Mouse (Mus musculus): ENCODE measurements around the gene 5730522E02Rik. TPM values are rescaled to one million over a fixed set of nuclear protein-coding genes. Genes with fewer than 3 reads are reported as not detected.

5730522E02Rik gene
- total RNA-seq, 2 experiments from 2014 or later = not detected

DNA sequence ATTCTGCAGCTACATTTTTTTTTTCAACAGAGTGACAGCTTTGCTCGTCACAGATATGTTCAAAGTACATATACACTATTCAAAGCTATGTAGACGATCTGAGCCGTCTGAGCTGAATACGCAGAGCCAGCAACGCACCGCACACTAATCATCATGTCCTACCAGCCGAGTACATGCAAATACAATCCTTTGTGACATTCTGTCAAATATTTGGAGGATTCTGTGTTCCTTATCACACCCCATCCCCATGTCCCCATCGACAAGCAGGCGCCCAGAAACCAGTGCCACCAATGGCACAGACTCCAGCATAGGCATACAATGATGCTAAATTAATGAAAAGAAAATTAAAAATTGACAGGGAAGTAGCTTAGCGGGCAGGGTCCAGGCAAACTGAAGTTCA is 356.3 kb downstream of the 5730522E02Rik start:
- intact Hi-C loops (cut with DNase I) = no loop called here
- no peak for DNase-seq

DNA sequence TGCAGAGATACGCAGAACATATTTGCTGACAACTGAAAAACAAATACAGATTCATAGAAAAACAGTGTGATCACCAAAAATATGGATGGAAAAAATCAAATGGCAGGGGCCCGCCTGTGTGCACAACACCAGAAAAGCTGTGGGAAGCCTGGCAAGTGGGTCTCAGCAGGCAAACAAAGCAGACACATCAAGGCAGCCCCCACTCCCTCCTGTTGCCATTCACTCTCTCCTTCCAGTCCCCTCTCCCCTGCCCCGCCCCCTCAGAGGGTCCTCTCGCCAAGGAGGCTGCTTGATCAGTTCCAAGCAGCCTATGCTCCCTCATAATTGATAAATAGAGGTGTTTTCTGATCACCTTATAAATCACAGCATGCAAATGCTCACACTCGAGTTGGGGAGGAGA is 357.5 kb downstream of the 5730522E02Rik start:
- intact Hi-C loops (cut with DNase I) = no loop called here
- DNase-seq = no peak

DNA sequence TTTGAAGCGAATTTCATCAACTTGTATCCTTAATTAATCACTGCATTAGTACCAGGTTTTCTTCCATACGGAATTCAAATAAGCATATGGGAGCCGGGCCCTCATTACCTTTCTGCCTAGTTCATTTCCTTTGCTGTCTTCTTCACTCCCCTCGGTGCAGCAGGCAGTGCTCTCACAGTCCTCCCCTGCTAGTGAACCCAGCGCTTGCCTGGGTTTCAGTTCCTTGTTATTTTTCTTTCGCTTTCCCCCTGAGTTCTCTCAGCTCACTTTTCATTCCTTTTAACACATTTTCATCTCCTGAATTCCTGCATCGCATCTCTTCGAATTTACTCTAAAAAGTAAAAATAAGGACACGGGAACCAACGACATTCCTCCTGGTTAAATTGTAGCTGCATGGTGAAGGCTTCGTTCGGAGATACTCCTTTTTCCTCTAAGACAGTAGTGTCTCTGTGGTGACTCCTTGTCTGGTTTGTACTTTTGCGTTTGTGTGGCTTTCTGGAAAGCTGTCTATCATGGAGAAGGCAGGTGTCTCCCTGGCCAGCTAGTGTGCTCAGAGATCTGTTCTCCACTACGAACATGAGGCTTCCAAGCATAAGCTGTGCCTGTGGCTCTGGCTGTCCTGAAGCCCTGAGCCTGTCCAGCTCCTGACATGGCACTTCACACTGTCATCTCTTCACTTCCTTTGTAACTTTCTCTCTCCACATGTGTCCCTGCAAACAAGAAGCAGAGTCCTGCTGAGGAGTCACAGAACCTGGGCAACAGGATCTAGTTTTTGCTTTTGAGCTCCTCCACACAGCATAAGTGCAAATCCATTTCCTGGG is 361.5 kb downstream of the 5730522E02Rik start:
- intact Hi-C loops (cut with DNase I) = no loop called here
- no peak for DNase-seq

DNA sequence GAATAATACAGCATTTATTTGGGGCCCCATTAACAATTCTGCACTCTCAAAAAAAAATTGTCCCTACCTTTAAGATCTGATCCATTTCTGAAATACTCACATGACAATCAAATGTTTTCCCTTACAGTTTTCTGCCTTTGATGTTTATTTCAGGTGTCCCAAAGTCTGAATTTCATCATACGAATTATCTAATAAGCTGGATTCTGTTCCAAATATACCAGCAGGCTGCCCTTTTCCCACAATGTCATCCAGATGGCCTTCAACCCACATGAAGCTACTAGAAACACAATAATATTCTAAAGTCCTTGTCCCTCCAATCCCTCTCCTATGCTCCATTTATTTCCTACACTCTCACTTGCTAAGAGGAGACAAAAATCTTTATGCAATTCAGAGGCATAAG is 372.1 kb downstream of the 5730522E02Rik start:
- intact Hi-C loops (cut with DNase I) = no loop called here
- no peak for DNase-seq

DNA sequence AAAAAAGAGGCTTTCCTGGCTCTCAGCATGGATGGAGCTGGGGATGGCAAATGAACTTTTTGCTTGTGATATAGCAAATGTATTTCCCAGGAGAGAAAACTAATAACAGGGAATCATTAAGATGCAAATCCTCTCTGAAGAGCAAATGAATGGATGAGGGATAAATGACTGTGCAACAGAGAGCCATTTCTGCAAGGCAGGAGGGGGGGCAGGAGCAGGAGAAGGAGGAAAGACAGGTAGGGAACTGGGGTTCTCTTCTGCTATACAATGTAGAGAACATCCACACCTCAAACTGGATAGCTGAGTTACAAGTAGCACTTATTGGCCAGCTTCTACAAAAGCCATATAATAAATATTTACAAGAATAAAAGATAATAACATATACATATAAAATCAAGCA is 390.8 kb downstream of the 5730522E02Rik start:
- intact Hi-C loops (cut with DNase I) = no loop called here
- no peak for DNase-seq

DNA sequence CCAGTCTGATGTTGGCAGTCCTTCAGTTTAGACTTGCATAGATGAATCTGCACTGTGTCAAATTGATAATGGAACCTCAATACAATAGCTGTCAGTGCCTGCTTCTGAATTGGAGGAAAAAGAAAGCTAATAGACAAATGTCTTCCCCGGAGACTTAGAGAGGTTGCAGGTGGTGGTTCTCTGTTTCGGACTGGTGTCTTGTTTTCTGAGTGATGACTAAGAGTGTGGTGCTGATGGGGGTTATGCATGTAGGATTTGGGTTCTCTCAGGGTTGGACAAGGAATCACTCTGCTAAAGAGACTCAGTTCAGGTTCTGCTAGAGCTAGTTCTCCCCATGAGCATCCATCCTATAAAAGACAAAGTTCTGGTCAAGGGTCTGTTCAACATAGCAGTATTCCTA is 397.1 kb downstream of the 5730522E02Rik start:
- no peak for DNase-seq
- intact Hi-C loops (cut with DNase I) = no loop called here

DNA sequence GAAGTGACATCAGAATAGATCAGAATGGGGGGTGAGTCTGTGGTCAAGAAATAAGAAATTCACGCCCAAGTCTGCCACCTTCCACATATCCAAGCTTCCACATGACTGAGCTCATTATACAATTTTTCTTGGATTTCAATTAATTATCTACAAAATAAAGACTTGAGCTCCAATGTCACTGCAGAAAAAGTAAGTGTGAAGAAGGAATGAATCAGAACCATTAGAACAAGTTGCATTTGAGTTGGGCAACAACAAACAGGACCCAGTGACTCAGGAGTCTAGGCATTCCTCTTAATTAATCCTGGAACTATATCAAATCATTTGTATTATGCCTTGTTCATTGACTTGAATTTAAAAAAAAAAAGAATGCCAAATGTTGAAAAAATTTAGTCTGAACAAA is 422.9 kb downstream of the 5730522E02Rik start:
- intact Hi-C loops (cut with DNase I) = no loop called here
- no peak for DNase-seq

DNA sequence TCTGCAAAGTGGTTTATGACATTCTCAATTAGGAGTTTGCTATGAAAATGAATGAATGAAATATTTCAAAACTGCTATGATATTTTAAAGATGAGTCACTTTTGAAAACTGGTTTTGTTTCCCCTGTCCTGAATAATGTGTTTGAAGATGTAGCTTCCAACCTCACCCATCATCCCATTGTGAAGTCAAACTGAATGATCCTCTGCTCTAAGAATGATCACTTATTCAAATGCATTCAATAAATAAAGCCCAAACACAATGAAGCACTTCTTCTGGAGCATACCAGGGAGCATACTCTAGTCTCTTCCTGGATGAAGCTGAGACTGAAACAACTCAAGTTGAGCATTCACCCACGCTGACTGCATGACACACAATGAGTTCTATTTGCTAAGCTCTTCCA is 438.3 kb downstream of the 5730522E02Rik start:
- DNase-seq = no peak
- intact Hi-C loops (cut with DNase I) = no loop called here

DNA sequence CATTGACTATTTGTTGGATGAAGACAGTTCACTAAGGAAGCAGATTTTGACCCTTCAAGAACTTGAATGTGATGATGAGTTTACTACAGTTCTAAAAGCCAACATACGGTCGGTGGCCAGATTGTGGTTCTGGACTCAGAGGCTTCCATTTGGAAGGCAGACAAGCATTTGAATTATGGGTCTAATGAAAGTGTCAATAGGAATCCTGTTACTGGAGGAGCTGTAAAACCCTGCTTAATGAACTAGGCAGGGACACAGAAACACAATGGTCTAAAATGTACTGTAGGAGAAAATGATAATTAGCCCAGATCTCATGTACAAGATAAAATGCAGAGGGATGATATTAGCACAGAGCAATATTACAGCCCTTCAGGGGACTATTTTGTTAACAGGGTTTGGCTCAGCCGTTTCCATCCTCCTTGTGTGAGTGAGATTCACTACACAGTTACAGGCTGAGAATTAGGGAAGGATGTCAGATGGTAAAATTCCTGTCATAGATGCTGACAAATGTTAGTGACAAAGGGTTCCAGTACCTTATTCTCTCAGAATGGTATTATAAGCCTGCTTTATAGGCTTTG is 439.5 kb downstream of the 5730522E02Rik start:
- no peak for DNase-seq
- intact Hi-C loops (cut with DNase I) = no loop called here

DNA sequence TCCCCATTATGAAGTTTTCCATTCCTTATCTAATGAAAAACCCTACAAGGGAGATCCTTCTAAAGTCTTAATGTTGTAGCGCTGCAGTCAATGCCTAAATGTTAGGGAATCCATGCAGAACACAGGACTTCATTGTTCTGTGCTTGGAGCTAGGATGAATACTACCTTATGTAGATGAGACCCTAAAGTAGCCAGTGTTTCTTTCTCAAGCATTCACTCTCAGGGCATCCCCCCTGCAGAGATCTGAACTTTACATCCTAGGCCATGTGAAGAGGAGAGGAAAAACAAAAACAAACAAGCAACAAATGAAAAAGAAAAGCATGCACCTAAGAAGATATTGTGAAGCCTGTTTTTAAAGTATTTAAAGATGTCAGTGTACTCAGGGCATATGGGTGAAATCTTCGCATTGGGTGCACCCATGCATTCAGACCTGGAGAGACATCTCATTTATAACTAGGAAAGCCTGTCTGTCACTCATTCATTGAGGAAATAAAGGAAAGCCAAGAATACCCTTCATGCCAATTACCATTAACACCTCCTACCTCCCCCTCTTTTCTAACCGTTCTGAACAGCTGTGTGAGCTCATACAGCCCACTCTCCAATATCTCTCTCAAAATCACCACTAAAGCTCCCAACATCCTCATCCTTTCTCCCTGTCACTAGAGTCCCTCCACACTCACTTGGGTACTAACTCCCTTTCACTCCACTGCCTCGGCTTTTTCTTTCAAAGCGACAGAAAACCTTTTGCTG is 442.8 kb downstream of the 5730522E02Rik start:
- no peak for DNase-seq
- intact Hi-C loops (cut with DNase I) = no loop called here

DNA sequence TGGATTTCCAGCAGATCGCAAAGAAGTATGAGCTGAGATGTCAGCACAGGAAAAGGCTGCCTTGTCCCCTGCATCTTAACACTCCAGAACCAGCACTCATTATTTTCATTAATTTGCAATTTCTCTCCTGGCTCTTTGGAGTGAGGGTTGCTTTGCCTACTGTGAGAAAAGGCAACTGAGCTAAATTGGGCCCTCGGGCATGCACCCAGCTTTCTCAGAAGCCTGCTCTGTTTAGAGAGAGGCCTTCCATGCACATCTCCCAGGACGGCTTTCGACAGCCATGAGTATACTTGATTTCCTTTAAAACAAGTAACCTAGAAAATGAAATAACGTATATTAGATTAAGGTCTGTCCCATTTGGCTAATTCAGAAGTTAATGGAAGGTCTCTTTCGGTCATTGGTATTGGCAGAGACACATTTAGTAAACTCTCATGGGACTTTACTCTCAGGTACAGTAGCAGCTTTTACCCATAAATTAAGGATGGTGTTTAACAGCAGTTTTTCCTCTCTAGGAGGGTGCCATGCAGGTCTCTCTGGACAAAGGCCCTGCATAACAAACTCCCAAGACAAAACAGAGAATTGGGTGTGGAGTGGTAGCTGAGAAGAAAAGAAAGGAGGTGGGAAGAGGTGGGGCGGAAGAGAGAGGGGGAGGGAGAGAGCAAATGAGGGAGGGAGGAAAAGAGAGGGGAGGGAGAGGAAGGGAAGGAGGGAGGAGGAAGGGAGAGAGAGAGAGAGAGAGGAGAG is 457.2 kb downstream of the 5730522E02Rik start:
- no peak for DNase-seq
- intact Hi-C loops (cut with DNase I) = no loop called here

DNA sequence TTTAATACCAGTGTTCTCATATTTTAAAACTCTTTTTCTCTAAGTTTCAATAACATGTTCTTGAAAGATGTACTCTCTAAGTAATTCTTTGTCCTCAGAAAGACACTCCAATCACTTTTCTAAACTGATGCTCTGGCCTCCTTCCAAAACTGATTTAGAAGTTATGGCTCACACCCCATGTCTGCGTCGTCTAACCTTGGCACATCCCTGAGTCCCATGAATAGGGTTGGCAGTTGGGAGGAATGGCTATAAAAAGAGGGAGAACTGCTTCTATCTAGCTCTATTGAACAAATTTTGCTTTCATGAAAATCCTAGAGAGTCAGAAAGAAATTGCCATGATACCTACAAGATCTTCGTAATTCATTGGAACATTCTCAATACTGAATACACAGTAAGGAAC is 458.1 kb downstream of the 5730522E02Rik start:
- DNase-seq = no peak
- intact Hi-C loops (cut with DNase I) = no loop called here

DNA sequence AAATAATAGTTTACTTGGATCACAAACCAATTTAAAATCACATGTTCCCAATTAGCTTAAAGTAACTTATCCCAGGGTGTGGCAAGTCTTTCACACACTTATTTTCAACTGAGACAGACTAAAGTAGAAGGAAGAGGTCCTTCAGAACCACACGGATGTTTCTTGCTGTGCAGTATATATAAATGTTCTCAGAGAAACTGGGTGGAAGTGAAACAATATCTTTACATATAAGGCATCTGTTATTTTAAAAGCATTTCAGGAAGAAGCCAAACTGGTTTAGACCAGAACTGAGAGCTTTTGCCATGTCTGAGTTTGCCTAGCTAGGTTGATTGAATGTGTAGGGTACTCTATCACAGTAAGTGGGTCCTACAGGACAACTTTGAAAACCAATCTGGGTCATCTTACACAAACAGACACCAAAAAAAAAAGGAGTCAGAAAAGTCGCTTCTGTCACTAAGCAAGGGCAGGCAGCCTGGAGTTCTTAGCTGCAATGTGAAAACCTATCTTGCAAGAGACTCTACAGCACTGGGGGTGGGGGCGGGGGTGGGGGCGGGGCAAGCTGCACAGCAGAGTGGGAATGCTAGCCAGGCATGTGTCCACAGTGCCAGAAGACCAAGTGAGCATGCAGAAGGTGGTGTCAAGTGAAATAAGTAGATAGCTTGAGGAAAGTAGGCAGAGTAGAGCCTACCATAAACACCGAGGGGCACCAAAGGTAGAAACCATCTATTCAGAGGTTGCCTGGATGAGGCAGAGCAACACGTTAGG is 463.3 kb downstream of the 5730522E02Rik start:
- no peak for DNase-seq
- intact Hi-C loops (cut with DNase I) = no loop called here

DNA sequence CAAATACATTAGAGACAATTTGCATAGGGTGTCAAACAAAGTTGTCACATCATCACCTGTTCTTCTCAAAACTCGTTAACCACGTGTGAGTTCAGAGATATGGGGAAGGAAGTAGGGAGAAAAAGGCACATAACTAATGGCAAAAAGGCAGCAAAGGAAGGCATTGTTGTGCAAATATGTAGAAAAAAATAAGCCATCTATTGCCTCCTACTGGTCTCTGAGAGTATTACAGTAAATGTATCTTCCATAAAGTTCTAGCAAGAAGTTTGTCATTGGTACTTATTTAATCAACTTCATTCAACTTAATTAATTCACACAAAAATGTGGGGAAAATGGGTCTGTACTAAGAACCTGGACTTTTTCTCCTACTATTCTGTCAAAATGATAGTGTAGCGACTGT is 466.9 kb downstream of the 5730522E02Rik start:
- intact Hi-C loops (cut with DNase I) = no loop called here

DNA sequence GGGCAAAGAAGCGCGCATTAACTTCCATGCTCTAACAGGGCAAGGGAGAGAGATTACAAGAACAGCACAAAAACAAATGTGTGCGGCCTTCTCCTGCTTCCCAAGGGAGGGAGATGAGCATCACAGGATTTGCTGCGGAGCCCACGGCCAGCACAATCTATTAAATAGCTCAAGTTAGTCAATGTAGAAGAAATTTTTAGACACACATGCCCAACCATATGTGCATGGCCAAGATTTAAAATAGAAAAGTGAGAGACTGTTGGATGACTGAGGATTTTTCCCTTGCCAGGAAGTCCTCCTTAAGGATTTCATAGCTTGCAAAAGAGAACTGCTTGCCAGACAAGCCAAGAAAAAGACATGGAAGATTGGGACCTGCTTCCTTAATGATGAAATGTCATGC is 473.3 kb downstream of the 5730522E02Rik start:
- DNase-seq = no peak
- intact Hi-C loops (cut with DNase I) = no loop called here

More for the DNA sequence above, 466.9 kb downstream of the 5730522E02Rik start:
- no peak for DNase-seq

DNA sequence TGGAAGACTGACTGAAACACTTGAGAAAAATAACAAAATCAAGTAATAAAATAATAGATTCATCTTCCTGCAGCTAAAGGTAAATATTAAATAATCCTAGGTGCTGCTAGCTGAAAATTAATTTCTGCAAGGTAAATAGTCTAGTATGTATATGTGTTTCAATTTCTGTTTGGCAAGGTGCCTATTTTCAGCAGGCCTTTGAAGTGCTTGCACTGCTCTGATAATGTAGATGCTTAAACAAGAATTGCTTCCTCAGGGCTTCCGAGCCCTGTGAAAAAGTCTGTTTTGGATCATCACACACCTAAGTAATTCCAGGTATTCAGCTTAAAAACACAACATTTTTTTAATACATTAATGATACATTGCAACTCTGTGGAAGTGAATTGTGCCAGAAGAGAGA is 481.1 kb downstream of the 5730522E02Rik start:
- DNase-seq = no peak
- intact Hi-C loops (cut with DNase I) = no loop called here

DNA sequence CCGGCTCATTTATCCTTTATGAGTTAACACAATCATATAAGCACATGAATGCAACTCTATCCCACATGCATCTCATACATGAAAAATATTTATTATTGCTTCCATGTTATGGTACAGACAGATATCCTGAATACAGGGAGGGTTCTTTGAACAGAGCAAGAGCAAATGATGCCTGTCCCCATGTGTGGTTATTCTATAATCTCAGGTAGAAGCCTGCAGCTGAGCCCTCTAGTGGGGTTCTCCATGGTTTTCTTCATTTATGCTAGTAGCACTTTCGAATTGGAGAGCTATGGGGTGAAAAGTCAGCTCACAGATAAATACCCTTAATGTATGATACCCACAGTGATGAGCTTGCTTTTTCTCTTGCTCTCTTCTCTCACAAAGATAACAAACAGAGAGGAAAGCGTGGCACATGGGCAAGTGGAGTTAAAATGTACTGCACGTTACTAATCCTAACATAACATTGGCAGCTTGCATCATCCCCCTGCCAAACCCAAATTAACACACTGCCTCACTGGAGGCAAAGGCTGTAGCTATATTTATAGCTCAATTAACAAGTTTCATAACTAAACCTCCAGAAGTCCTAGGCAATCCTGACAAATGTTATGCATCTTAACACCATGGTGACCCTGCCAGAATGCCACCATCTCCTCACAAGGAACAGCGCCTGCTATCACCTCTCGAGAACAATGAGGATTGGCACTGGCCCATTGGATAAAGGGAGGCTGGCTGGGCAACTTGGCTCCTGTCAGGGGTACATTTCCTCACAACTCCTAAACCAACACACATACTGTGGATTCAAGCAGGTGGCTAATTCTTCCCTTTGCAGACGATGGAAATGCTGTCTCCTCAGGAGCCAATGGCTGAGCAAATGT is 494.9 kb downstream of the 5730522E02Rik start:
- no peak for DNase-seq
- intact Hi-C loops (cut with DNase I) = no loop called here

DNA sequence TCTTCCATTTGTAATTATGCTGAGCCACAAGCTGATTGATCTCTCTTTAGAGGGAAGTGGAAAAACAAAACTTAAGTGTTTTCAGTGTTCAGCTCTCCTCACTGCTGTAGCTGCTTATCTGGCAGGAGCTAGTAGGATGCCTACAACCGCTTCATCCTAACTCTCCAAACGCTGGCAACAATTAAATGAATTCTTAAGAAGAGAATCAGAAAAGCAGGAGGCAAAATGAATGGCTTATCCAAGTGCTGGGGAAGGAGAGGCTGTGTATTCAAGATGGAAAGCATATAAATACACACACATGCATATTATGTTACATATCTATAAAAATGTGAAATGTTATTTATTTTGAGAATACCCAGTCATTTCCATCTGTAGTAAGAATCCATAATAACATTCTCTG is 500.0 kb downstream of the 5730522E02Rik start:
- no peak for DNase-seq
- intact Hi-C loops (cut with DNase I) = no loop called here

DNA sequence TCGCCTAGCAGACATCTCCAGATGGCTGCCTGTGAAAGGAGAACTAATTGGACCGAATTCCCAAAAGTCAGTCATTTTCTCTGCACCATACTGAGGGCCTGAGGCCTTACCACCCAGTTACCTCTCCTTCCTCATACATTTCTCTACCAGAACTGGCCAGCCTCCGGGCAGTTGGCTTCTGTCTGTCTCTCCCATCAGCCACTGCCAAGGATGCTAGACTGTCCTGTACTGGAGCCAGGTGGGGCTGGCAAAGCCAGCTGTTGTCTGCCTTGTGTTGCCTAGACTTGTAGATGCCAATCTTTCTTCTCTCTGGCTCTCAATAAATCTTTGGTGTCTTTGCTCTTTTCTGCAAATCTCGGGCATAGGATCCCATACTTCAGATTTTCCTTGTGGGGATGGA is 500.7 kb downstream of the 5730522E02Rik start:
- DNase-seq = no peak
- intact Hi-C loops (cut with DNase I) = no loop called here

Measured in heart, postnatal 36 days (tissue).